ENCODE assay signal across 16 mouse cellular contexts in the genomic region with DNA sequence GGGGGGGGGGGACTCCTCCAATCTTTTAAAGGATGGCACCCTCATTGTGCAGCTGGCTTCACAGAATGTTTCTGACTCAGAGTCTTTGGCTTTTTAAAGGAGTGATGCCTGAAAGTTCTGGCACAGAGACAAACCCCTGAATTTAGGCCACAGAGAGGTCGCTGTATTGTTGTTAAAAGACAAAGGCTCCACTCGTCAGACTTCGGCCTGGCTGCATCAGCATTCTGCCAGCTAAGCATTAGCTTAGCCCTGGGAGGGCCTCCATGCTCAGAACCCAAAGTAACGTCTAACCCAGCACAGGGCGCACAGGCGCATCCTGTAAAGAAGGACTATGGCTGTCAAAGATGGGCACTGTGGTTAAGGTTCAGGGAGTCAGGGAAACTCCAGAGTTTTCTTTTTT.
DNase-seq lines count a peak whose midpoint lies in the region; ATAC-seq lines count a peak whose summit lies in the region.
"Had no signal": no experiment of that assay in that cellular context is flagged by ENCODE, and none has a peak within 500 bp of the region (broad histone marks: within the 10 kb centered on the region; RNA-seq: fewer than 3 reads in every experiment).

No protein-coding gene starts in this region.

- no peaks in the 10 kb centered on the region for H3K36me3 ChIP-seq in heart, embryonic 11.5 days (ENCODE audit: control insufficient read depth, insufficient read depth, low read length)
- no peaks in the 10 kb centered on the region for H3K36me3 ChIP-seq in midbrain, embryonic 11.5 days (ENCODE audit: control insufficient read depth, insufficient read depth, low read length)
- no peaks in the 10 kb centered on the region for H3K36me3 ChIP-seq in midbrain, embryonic 16.5 days (ENCODE audit: control insufficient read depth, insufficient read depth, low read length)
- no peaks in the 10 kb centered on the region for H3K36me3 ChIP-seq in forebrain, embryonic 16.5 days (ENCODE audit: control insufficient read depth, insufficient read depth)
- no peaks in the 10 kb centered on the region for H3K36me3 ChIP-seq in embryonic facial prominence, embryonic 10.5 days (replicated peaks)
- H3K36me3 ChIP-seq: embryonic facial prominence, embryonic 13.5 days; hindbrain, embryonic 15.5 days; kidney, embryonic 15.5 days had no signal

- no peaks in the 10 kb centered on the region for H3K27me3 ChIP-seq in heart, embryonic 11.5 days (ENCODE audit: control insufficient read depth, insufficient read depth, low read length)
- H3K27me3 ChIP-seq in midbrain, embryonic 11.5 days (ENCODE audit: control insufficient read depth, insufficient read depth, low read length), result no peaks in the 10 kb centered on the region
- no peaks in the 10 kb centered on the region for H3K27me3 ChIP-seq in midbrain, embryonic 16.5 days (ENCODE audit: control insufficient read depth, insufficient read depth, low read depth, low read length)
- H3K27me3 ChIP-seq in forebrain, embryonic 16.5 days (replicated peaks; ENCODE audit: control insufficient read depth, insufficient read depth, low read length), result no peaks in the 10 kb centered on the region
- H3K27me3 ChIP-seq in embryonic facial prominence, embryonic 10.5 days (replicated peaks; ENCODE audit: low read depth, poor library complexity, severe bottlenecking), result no peaks in the 10 kb centered on the region
- H3K27me3 ChIP-seq: embryonic facial prominence, embryonic 13.5 days; hindbrain, embryonic 15.5 days; kidney, embryonic 15.5 days had no signal

- WGBS in heart, embryonic 11.5 days (ENCODE audit: insufficient replicate concordance), result 57% methylated on average over 6 of the region's 6 CpGs
- WGBS in midbrain, embryonic 11.5 days, result 16% methylated on average over 6 of the region's 6 CpGs
- WGBS in midbrain, embryonic 16.5 days, result 20% methylated on average over 6 of the region's 6 CpGs
- 19% methylated on average over 6 of the region's 6 CpGs for WGBS in forebrain, embryonic 16.5 days
- WGBS in embryonic facial prominence, embryonic 10.5 days, result 46% methylated on average over 6 of the region's 6 CpGs

- 0 out of 2 replicates have a peak overlapping the region, but pooled peaks have one; percentile 16 for H3K9ac ChIP-seq in heart, embryonic 11.5 days (ENCODE audit: low read depth, low read length)
- H3K9ac ChIP-seq in midbrain, embryonic 11.5 days (ENCODE audit: low read length), result no peak overlapping the region
- H3K9ac ChIP-seq in midbrain, embryonic 16.5 days (ENCODE audit: low read depth, low read length), result no peak overlapping the region
- no peak overlapping the region for H3K9ac ChIP-seq in forebrain, embryonic 16.5 days (replicated peaks; ENCODE audit: low read depth, low read length)
- H3K9ac ChIP-seq: embryonic facial prominence, embryonic 13.5 days; hindbrain, embryonic 15.5 days; kidney, embryonic 15.5 days; liver, postnatal 0 days had no signal

- ATAC-seq in heart, embryonic 11.5 days (replicated peaks; ENCODE audit: insufficient number of reproducible peaks, low FRiP score, low TSS enrichment), result no peak
- ATAC-seq in midbrain, embryonic 11.5 days (ENCODE audit: low FRiP score), result peak; percentile 43; the same call in 1 of the 2 replicates
- ATAC-seq in midbrain, embryonic 16.5 days, result no peak
- ATAC-seq in forebrain, embryonic 16.5 days, result no peak
- ATAC-seq: liver, postnatal 0 days had no signal

- H3K27ac ChIP-seq in heart, embryonic 11.5 days (ENCODE audit: low read depth, low read length), result no peak overlapping the region
- no peak overlapping the region for H3K27ac ChIP-seq in midbrain, embryonic 11.5 days (ENCODE audit: low read depth, low read length)
- no peak overlapping the region for H3K27ac ChIP-seq in midbrain, embryonic 16.5 days (ENCODE audit: low read length)
- 0 out of 2 replicates have a peak overlapping the region, but pooled peaks have one; percentile 2 for H3K27ac ChIP-seq in forebrain, embryonic 16.5 days (ENCODE audit: low read length)
- H3K27ac ChIP-seq in embryonic facial prominence, embryonic 10.5 days (replicated peaks), result no peak overlapping the region
- H3K27ac ChIP-seq: embryonic facial prominence, embryonic 13.5 days; hindbrain, embryonic 15.5 days; kidney, embryonic 15.5 days; macrophage had no signal

- H3K4me3 ChIP-seq in heart, embryonic 11.5 days (ENCODE audit: low read depth, low read length), result no peak overlapping the region
- no peak overlapping the region for H3K4me3 ChIP-seq in midbrain, embryonic 11.5 days (ENCODE audit: low read depth, low read length)
- no peak overlapping the region for H3K4me3 ChIP-seq in midbrain, embryonic 16.5 days (ENCODE audit: low read depth, low read length)
- no peak overlapping the region for H3K4me3 ChIP-seq in forebrain, embryonic 16.5 days (replicated peaks; ENCODE audit: low read length)
- no peak overlapping the region for H3K4me3 ChIP-seq in embryonic facial prominence, embryonic 10.5 days
- H3K4me3 ChIP-seq: embryonic facial prominence, embryonic 13.5 days; hindbrain, embryonic 15.5 days; kidney, embryonic 15.5 days had no signal

- H3K4me2 ChIP-seq in heart, embryonic 11.5 days, result no peak overlapping the region
- no peak overlapping the region for H3K4me2 ChIP-seq in midbrain, embryonic 11.5 days
- H3K4me2 ChIP-seq in midbrain, embryonic 16.5 days (ENCODE audit: low read length), result no peak overlapping the region
- H3K4me2 ChIP-seq in forebrain, embryonic 16.5 days (ENCODE audit: low read length), result no peak overlapping the region
- H3K4me2 ChIP-seq: embryonic facial prominence, embryonic 13.5 days; hindbrain, embryonic 15.5 days; kidney, embryonic 15.5 days had no signal

- H3K9me3 ChIP-seq in heart, embryonic 11.5 days (replicated peaks; ENCODE audit: control insufficient read depth, low read length), result no peaks in the 10 kb centered on the region
- no peaks in the 10 kb centered on the region for H3K9me3 ChIP-seq in midbrain, embryonic 11.5 days (ENCODE audit: control insufficient read depth, low read length)
- no peaks in the 10 kb centered on the region for H3K9me3 ChIP-seq in midbrain, embryonic 16.5 days (replicated peaks; ENCODE audit: control insufficient read depth, low read length, poor library complexity, severe bottlenecking)
- H3K9me3 ChIP-seq in forebrain, embryonic 16.5 days (ENCODE audit: control insufficient read depth, low read length), result no peaks in the 10 kb centered on the region
- H3K9me3 ChIP-seq in embryonic facial prominence, embryonic 10.5 days, result no peaks in the 10 kb centered on the region
- H3K9me3 ChIP-seq: embryonic facial prominence, embryonic 13.5 days; hindbrain, embryonic 15.5 days; kidney, embryonic 15.5 days had no signal

- peaks cover 40% of the 10 kb centered on the region for H3K4me1 ChIP-seq in heart, embryonic 11.5 days (ENCODE audit: control insufficient read depth, insufficient read depth, low read length)
- H3K4me1 ChIP-seq in midbrain, embryonic 11.5 days (ENCODE audit: control insufficient read depth, insufficient read depth, low read length), result peaks cover 19% of the 10 kb centered on the region
- peaks cover 17% of the 10 kb centered on the region for H3K4me1 ChIP-seq in midbrain, embryonic 16.5 days (ENCODE audit: control insufficient read depth, insufficient read depth, low read length)
- peaks cover 39% of the 10 kb centered on the region for H3K4me1 ChIP-seq in forebrain, embryonic 16.5 days (replicated peaks; ENCODE audit: control insufficient read depth, insufficient read depth, low read length)
- peaks cover 21% of the 10 kb centered on the region for H3K4me1 ChIP-seq in embryonic facial prominence, embryonic 10.5 days

- no peak for DNase-seq in heart, adult 18-20 months
- no peak for DNase-seq in midbrain, embryonic 11.5 days (ENCODE audit: low spot score, missing footprints)
- no peak for DNase-seq in embryonic facial prominence, embryonic 10.5 days (ENCODE audit: low spot score)
- DNase-seq in neural tube, embryonic 10.5 days (ENCODE audit: extremely low spot score, low spot score), result no peak
- DNase-seq in kidney, adult 9 months, result no peak
- DNase-seq: cerebellum, adult 9-10 months; liver, postnatal 0 days; right cerebral cortex, postnatal 4 days; thymus, adult 18-20 months had no signal
